Mouse (Mus musculus): ENCODE results near the gene C2cd5. TPM values are rescaled to one million over a fixed set of nuclear protein-coding genes. Genes with fewer than 3 reads are reported as not detected.
A peak's percentile ranks its signal among the peaks of the same experiment; 100 is the strongest.
"Not testable (repeated sequence)": the region's sequence is repeated elsewhere in the genome, so short reads cannot be mapped to it uniquely, and the experiment has no call there.

Gene C2cd5
- polyA plus RNA-seq, 1 experiment from 2014 or later: 44.2 TPM

- Histone ChIP-seq H3K27me3 (no peaks in the 10 kb centered on the region), H3K36me3 (peaks cover 86% of the 10 kb centered on the region), H3K4me2 (no peak overlapping the region), H3K9ac (no peak overlapping the region), H3K4me3 (no peak overlapping the region), H3K27ac (replicated peaks) (no peak overlapping the region), H3K9me3 (no peaks in the 10 kb centered on the region), H3K4me1 (replicated peaks) (no peaks in the 10 kb centered on the region)
- WGBS: 92% methylated on average over 5 of the region's 5 CpGs
- ATAC-seq (ENCODE audit: low read depth): no peak
Measured at GRCm38 (mm10) chr6:143030521-143030920, 69.4 kb downstream of the C2cd5 start.

- no peak overlapping the region for H3K4me3 ChIP-seq
- no peak for ATAC-seq (ENCODE audit: low read depth)
- H3K9ac ChIP-seq: no peak overlapping the region
- peaks cover 68% of the 10 kb centered on the region for H3K36me3 ChIP-seq
- no peaks in the 10 kb centered on the region for H3K27me3 ChIP-seq
- no peak overlapping the region for H3K27ac ChIP-seq (replicated peaks)
- H3K9me3 ChIP-seq: no peaks in the 10 kb centered on the region
- 96% methylated on average over 4 of the region's 4 CpGs for WGBS
- H3K4me1 ChIP-seq (replicated peaks): no peaks in the 10 kb centered on the region
- no peak overlapping the region for H3K4me2 ChIP-seq
Measured at GRCm38 (mm10) chr6:143027896-143028295, 72.0 kb downstream of the C2cd5 start.

- H3K9ac ChIP-seq: no peak overlapping the region
- WGBS: 90% methylated on average over 10 of the region's 10 CpGs
- H3K36me3 ChIP-seq: peaks cover 63% of the 10 kb centered on the region
- no peaks in the 10 kb centered on the region for H3K9me3 ChIP-seq
- ATAC-seq (ENCODE audit: low read depth): no peak
- no peaks in the 10 kb centered on the region for H3K4me1 ChIP-seq (replicated peaks)
- no peak overlapping the region for H3K27ac ChIP-seq (replicated peaks)
- no peaks in the 10 kb centered on the region for H3K27me3 ChIP-seq
- no peak overlapping the region for H3K4me3 ChIP-seq
- H3K4me2 ChIP-seq: no peak overlapping the region
Measured at GRCm38 (mm10) chr6:143027402-143027801, 72.5 kb downstream of the C2cd5 start.

GRCm38 (mm10) chr6:143023691-143024090 lies 76.2 kb downstream of the C2cd5 start:
- peaks cover 38% of the 10 kb centered on the region for H3K36me3 ChIP-seq
- H3K27me3 ChIP-seq: no peaks in the 10 kb centered on the region
- H3K27ac ChIP-seq (replicated peaks): no peak overlapping the region
- no peak overlapping the region for H3K4me3 ChIP-seq
- WGBS: 94% methylated on average over 6 of the region's 6 CpGs
- ATAC-seq (ENCODE audit: low read depth): no peak
- no peak overlapping the region for H3K9ac ChIP-seq
- no peak overlapping the region for H3K4me2 ChIP-seq
- no peaks in the 10 kb centered on the region for H3K9me3 ChIP-seq
- H3K4me1 ChIP-seq (replicated peaks): no peaks in the 10 kb centered on the region

GRCm38 (mm10) chr6:143021756-143022155 lies 78.2 kb downstream of the C2cd5 start:
- WGBS: 91% methylated on average over 8 of the region's 8 CpGs

GRCm38 (mm10) chr6:143020647-143021046 lies 79.3 kb downstream of the C2cd5 start:
- Histone ChIP-seq H3K4me1 (replicated peaks) (no peaks in the 10 kb centered on the region), H3K27ac (replicated peaks) (no peak overlapping the region), H3K36me3 (peaks cover 38% of the 10 kb centered on the region), H3K4me3 (no peak overlapping the region), H3K9ac (no peak overlapping the region), H3K9me3 (no peaks in the 10 kb centered on the region), H3K27me3 (no peaks in the 10 kb centered on the region), H3K4me2 (no peak overlapping the region)
- WGBS: 66% methylated on average over 5 of the region's 5 CpGs
- peak; percentile 56; the same call in 1 of the 2 replicates for ATAC-seq (ENCODE audit: low read depth)

More at GRCm38 (mm10) chr6:143021756-143022155, 78.2 kb downstream of the C2cd5 start:
- Histone ChIP-seq H3K9ac (no peak overlapping the region), H3K9me3 (no peaks in the 10 kb centered on the region), H3K27ac (replicated peaks) (no peak overlapping the region), H3K36me3 (peaks cover 40% of the 10 kb centered on the region), H3K27me3 (no peaks in the 10 kb centered on the region), H3K4me2 (no peak overlapping the region), H3K4me3 (no peak overlapping the region), H3K4me1 (replicated peaks) (no peaks in the 10 kb centered on the region)
- ATAC-seq (ENCODE audit: low read depth): no peak

- no peak for ATAC-seq (ENCODE audit: low read depth)
- H3K4me1 ChIP-seq (replicated peaks): no peaks in the 10 kb centered on the region
- H3K9ac ChIP-seq: no peak overlapping the region
- H3K9me3 ChIP-seq: no peaks in the 10 kb centered on the region
- H3K4me3 ChIP-seq: no peak overlapping the region
- no peak overlapping the region for H3K4me2 ChIP-seq
- WGBS: 96% methylated on average over 4 of the region's 4 CpGs
- H3K27me3 ChIP-seq: no peaks in the 10 kb centered on the region
- H3K27ac ChIP-seq (replicated peaks): no peak overlapping the region
- peaks cover 38% of the 10 kb centered on the region for H3K36me3 ChIP-seq
Measured at GRCm38 (mm10) chr6:143020146-143020545, 79.8 kb downstream of the C2cd5 start.

GRCm38 (mm10) chr6:143012513-143013215 lies 87.3 kb downstream of the C2cd5 start:
- WGBS: 94% methylated on average over 15 of the region's 15 CpGs
- H3K27ac ChIP-seq (replicated peaks): no peak overlapping the region

GRCm38 (mm10) chr6:143008865-143009264 lies 91.1 kb downstream of the C2cd5 start:
- H3K4me2 ChIP-seq: no peak overlapping the region
- no peaks in the 10 kb centered on the region for H3K4me1 ChIP-seq (replicated peaks)
- no peak overlapping the region for H3K27ac ChIP-seq (replicated peaks)
- no peak for ATAC-seq (ENCODE audit: low read depth)
- H3K27me3 ChIP-seq: no peaks in the 10 kb centered on the region
- 84% methylated on average over 5 of the region's 5 CpGs for WGBS
- H3K36me3 ChIP-seq: peaks cover 52% of the 10 kb centered on the region
- H3K9me3 ChIP-seq: no peaks in the 10 kb centered on the region
- H3K9ac ChIP-seq: no peak overlapping the region
- no peak overlapping the region for H3K4me3 ChIP-seq

More at GRCm38 (mm10) chr6:143012513-143013215, 87.3 kb downstream of the C2cd5 start:
- Histone ChIP-seq H3K36me3 (peaks cover 67% of the 10 kb centered on the region), H3K9me3 (no peaks in the 10 kb centered on the region), H3K27me3 (no peaks in the 10 kb centered on the region), H3K4me1 (replicated peaks) (no peaks in the 10 kb centered on the region), H3K4me2 (no peak overlapping the region), H3K4me3 (no peak overlapping the region), H3K9ac (no peak overlapping the region)
- no peak for ATAC-seq (ENCODE audit: low read depth)

- not testable (repeated sequence) for ATAC-seq (ENCODE audit: low read depth); H3K27ac ChIP-seq (replicated peaks); H3K4me2 ChIP-seq; H3K4me1 ChIP-seq (replicated peaks); H3K9me3 ChIP-seq; H3K4me3 ChIP-seq; H3K27me3 ChIP-seq; H3K9ac ChIP-seq
- H3K36me3 ChIP-seq: peaks cover 19% of the 10 kb centered on the region
- WGBS: 92% methylated on average over 9 of the region's 9 CpGs
Measured at GRCm38 (mm10) chr6:143005209-143005608, 94.7 kb downstream of the C2cd5 start.

- Histone ChIP-seq H3K4me1 (replicated peaks) (no peaks in the 10 kb centered on the region), H3K27me3 (no peaks in the 10 kb centered on the region), H3K36me3 (peaks cover 15% of the 10 kb centered on the region), H3K4me3 (no peak overlapping the region), H3K4me2 (no peak overlapping the region), H3K9ac (no peak overlapping the region), H3K27ac (replicated peaks) (no peak overlapping the region), H3K9me3 (no peaks in the 10 kb centered on the region)
- no peak for ATAC-seq (ENCODE audit: low read depth)
- 81% methylated on average over 9 of the region's 9 CpGs for whole genome bisulfite sequencing
Measured at GRCm38 (mm10) chr6:143004801-143005200, 95.1 kb downstream of the C2cd5 start.

GRCm38 (mm10) chr6:142998221-142998999 lies 101.5 kb downstream of the C2cd5 start:
- no peak overlapping the region for H3K9ac ChIP-seq
- H3K9me3 ChIP-seq: no peaks in the 10 kb centered on the region
- no peak overlapping the region for H3K4me2 ChIP-seq
- H3K27me3 ChIP-seq: no peaks in the 10 kb centered on the region
- H3K4me1 ChIP-seq (replicated peaks): peaks cover 19% of the 10 kb centered on the region
- ATAC-seq (ENCODE audit: low read depth): peak; percentile 42; the same call in 1 of the 2 replicates
- H3K27ac ChIP-seq (replicated peaks): peak overlapping the region; percentile 56
- no peak overlapping the region for H3K4me3 ChIP-seq
- WGBS: 58% methylated on average over 12 of the region's 12 CpGs
- no peaks in the 10 kb centered on the region for H3K36me3 ChIP-seq

All from neural tube, embryonic 13.5 days (tissue).